Mouse (Mus musculus) erythroblast, embryonic 14.5 days (primary cell): ENCODE data around the gene Ndufs5.

Experiments
- GATA1 ChIP-seq: IDR thresholded peaks from 2 replicates; pipeline ENCODE4 v1.6.1; 2012; ENCODE audit warnings: low read length, inconsistent platforms, mixed read lengths
- TAL1 ChIP-seq: IDR thresholded peaks from 3 replicates; pipeline ENCODE4 v1.6.1; 2012; ENCODE audit warnings: low read length, inconsistent platforms, mixed read lengths

- TF ChIP-seq GATA1 (no peak), TAL1 (no peak)
These were observed 33.0 kb downstream of the Ndufs5 start for GRCm38 (mm10) chr4:123685046-123685445.
